Mouse (Mus musculus): Measurements from ENCODE around the gene H6pd. TPM values are rescaled to one million over a fixed set of nuclear protein-coding genes. Genes with fewer than 3 reads are reported as not detected.

The H6pd gene
- total and polyA plus RNA-seq, 3 experiments, result 17.7 to 38.5 (median 25.1) TPM

DNA sequence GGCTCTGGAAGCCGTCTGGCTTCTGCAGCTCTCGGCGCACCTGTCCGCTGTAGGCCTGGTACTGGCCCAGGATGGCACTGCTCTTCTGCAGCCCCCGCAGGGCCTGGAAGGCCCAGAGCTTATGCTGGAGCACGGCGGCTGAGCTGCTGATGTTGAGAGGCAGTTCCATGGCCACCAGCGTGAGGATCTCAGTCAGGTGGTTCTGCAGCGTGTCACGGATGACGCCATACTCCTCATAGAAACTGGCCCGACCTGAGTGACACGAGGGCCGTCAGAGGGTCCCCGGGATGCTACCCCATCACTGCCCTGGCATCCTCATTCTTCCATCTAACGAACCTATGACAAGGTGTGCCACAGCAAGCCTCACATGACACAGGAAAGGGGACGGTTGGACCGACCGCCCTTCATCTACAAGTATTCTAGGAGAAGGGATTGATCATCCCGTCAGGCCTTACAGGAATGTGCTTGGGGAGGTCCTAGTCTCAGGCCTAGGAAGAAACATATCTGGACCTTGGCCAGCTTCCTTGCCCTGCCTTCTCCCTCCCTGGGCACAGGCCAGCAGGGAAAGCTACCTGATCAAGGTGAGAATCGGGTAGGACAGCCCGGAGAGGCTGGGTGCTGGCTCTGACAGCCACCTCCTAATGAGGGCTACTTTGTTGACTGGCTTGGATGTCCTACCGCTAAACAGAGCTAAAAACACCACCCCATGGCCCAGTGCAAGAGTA, 24.7 kb downstream of the H6pd start:
- Histone ChIP-seq H3K36me3 (replicated peaks in 1 of 2; ENCODE audit: control insufficient read depth in 1 of 2, insufficient read depth in 1 of 2, low read length in 1 of 2) (peaks cover 55 to 81% of the 10 kb centered on the region in 2 experiments), H3K27me3 (replicated peaks) (no peaks in the 10 kb centered on the region), H3K4me1 (ENCODE audit: control insufficient read depth in 1 of 2, insufficient read depth in 2 of 2) (peaks cover 4 to 33% of the 10 kb centered on the region in 2 experiments; a peak in 3 of 4 replicates), H3K4me3 (replicated peaks in 1 of 3; ENCODE audit: low read depth in 2 of 3, low read length in 2 of 3, poor library complexity in 1 of 3) (no peak overlapping the region), H3K79me2 (replicated peaks; ENCODE audit: control insufficient read depth, extremely low read depth, insufficient read depth, poor library complexity, severe bottlenecking) (no peaks in the 10 kb centered on the region; the same call in 1 of the 2 replicates), H3K4me2 (ENCODE audit: insufficient read depth, low read depth, poor library complexity, severe bottlenecking) (no peak overlapping the region), H3K27ac (ENCODE audit: insufficient read depth, low read depth) (no peak overlapping the region), H3K9ac (ENCODE audit: insufficient read depth, low read depth) (no peak overlapping the region), H3K9me3 (replicated peaks; ENCODE audit: low read length) (no peaks in the 10 kb centered on the region)
- no peak for DNase-seq (ENCODE audit: extremely low read depth)
- no peak for TF ChIP-seq MAZ (IDR thresholded peaks at IDR 0.05; ENCODE audit: low read depth, low read length)
- no peak for TF ChIP-seq IRF4 (IDR thresholded peaks at IDR 0.05; ENCODE audit: low read depth, low read length)
- TF ChIP-seq EP300 (IDR thresholded peaks at IDR 0.05; ENCODE audit: low read length), result no peak
- no peak for TF ChIP-seq CHD1 (IDR thresholded peaks at IDR 0.05; ENCODE audit: low read depth, low read length)
- TF ChIP-seq CHD2 (IDR thresholded peaks at IDR 0.05; ENCODE audit: low read length), result no peak
- TF ChIP-seq RCOR1 (conservative IDR thresholded peaks at IDR 0.05; ENCODE audit: low read depth, low read length), result no peak
- no peak for TF ChIP-seq JUND (conservative IDR thresholded peaks at IDR 0.05; ENCODE audit: low read depth, low read length)
- no peak for TF ChIP-seq USF1 (IDR thresholded peaks at IDR 0.05; ENCODE audit: low read depth, low read length)
- no peak for TF ChIP-seq BHLHE40 (IDR thresholded peaks at IDR 0.05; ENCODE audit: low read depth, low read length)
- TF ChIP-seq MXI1 (IDR thresholded peaks at IDR 0.05; ENCODE audit: low read depth, low read length), result no peak
- TF ChIP-seq USF2 (conservative IDR thresholded peaks at IDR 0.05; ENCODE audit: low read depth, low read length), result no peak
- TF ChIP-seq TBP (conservative IDR thresholded peaks at IDR 0.05; ENCODE audit: low read depth, low read length), result no peak
- no peak for TF ChIP-seq PAX5 (IDR thresholded peaks at IDR 0.05; ENCODE audit: low read length)
- no peak for TF ChIP-seq POLR2A (IDR thresholded peaks at IDR 0.05; ENCODE audit: low read depth, low read length)
- TF ChIP-seq JUN (IDR thresholded peaks at IDR 0.05; ENCODE audit: insufficient read depth, low read depth, low read length), result no peak
- TF ChIP-seq ETS1 (conservative IDR thresholded peaks at IDR 0.05; ENCODE audit: low read depth, low read length), result no peak
- dilution Hi-C loops (cut with MboI; ENCODE audit: extremely low pct_ligation_motif_present, extremely low pct_unique_long_range_greater_than_20kb, low sequenced_read_pairs) (no loop called here), in situ Hi-C loops (cut with MboI; ENCODE audit: low pct_ligation_motif_present, low pct_unique_long_range_greater_than_20kb, low sequenced_read_pairs) (no loop called here)

GRCm38 (mm10) chr4:149982154-149982553, 26.7 kb downstream of the H6pd start:
- in situ Hi-C loops (cut with MboI; ENCODE audit: low pct_ligation_motif_present, low pct_unique_long_range_greater_than_20kb, low sequenced_read_pairs), result no loop called here
- Histone ChIP-seq H3K4me2 (ENCODE audit: insufficient read depth, low read depth, poor library complexity, severe bottlenecking) (no peak overlapping the region), H3K36me3 (replicated peaks in 1 of 2; ENCODE audit: control insufficient read depth in 1 of 2, insufficient read depth in 1 of 2, low read length in 1 of 2) (peaks cover 55 to 78% of the 10 kb centered on the region in 2 experiments), H3K27me3 (replicated peaks) (no peaks in the 10 kb centered on the region), H3K4me1 (ENCODE audit: control insufficient read depth in 1 of 2, insufficient read depth in 2 of 2) (peaks cover 0 to 19% of the 10 kb centered on the region in 2 experiments; a peak in 2 of 4 replicates), H3K27ac (ENCODE audit: insufficient read depth, low read depth) (no peak overlapping the region), H3K79me2 (replicated peaks; ENCODE audit: control insufficient read depth, extremely low read depth, insufficient read depth, poor library complexity, severe bottlenecking) (no peaks in the 10 kb centered on the region; the same call in 1 of the 2 replicates), H3K4me3 (replicated peaks in 1 of 3; ENCODE audit: low read depth in 2 of 3, low read length in 2 of 3, poor library complexity in 1 of 3) (no peak overlapping the region), H3K9ac (ENCODE audit: insufficient read depth, low read depth) (no peak overlapping the region), H3K9me3 (replicated peaks; ENCODE audit: low read length) (no peaks in the 10 kb centered on the region)
- dilution Hi-C loops (cut with MboI; ENCODE audit: extremely low pct_ligation_motif_present, extremely low pct_unique_long_range_greater_than_20kb, low sequenced_read_pairs), result no loop called here
- DNase-seq (ENCODE audit: extremely low read depth), result no peak
- TF ChIP-seq EP300 (IDR thresholded peaks at IDR 0.05; ENCODE audit: low read length) (no peak), TBP (conservative IDR thresholded peaks at IDR 0.05; ENCODE audit: low read depth, low read length) (no peak), ZKSCAN1 (IDR thresholded peaks at IDR 0.05; ENCODE audit: borderline replicate concordance, low read depth, low read length) (no peak), TCF12 (IDR thresholded peaks at IDR 0.05; ENCODE audit: low read depth, low read length) (no peak), ETS1 (conservative IDR thresholded peaks at IDR 0.05; ENCODE audit: low read depth, low read length) (no peak), CHD2 (IDR thresholded peaks at IDR 0.05; ENCODE audit: low read length) (no peak), MAZ (IDR thresholded peaks at IDR 0.05; ENCODE audit: low read depth, low read length) (no peak), POLR2A (IDR thresholded peaks at IDR 0.05; ENCODE audit: low read depth, low read length) (no peak), SMC3 (IDR thresholded peaks at IDR 0.05; ENCODE audit: low read depth, low read length) (no peak), RCOR1 (conservative IDR thresholded peaks at IDR 0.05; ENCODE audit: low read depth, low read length) (no peak), JUN (IDR thresholded peaks at IDR 0.05; ENCODE audit: insufficient read depth, low read depth, low read length) (no peak), PAX5 (IDR thresholded peaks at IDR 0.05; ENCODE audit: low read length) (no peak), GABPA (IDR thresholded peaks at IDR 0.05; ENCODE audit: insufficient replicate concordance, low read depth, low read length) (no peak), RAD21 (IDR thresholded peaks at IDR 0.05; ENCODE audit: low read depth, low read length) (no peak), HCFC1 (IDR thresholded peaks at IDR 0.05; ENCODE audit: low read depth, low read length) (no peak), ZMIZ1 (IDR thresholded peaks at IDR 0.05; ENCODE audit: low read depth, low read length) (no peak), IRF4 (IDR thresholded peaks at IDR 0.05; ENCODE audit: low read depth, low read length) (no peak), USF1 (IDR thresholded peaks at IDR 0.05; ENCODE audit: low read depth, low read length) (no peak), BHLHE40 (IDR thresholded peaks at IDR 0.05; ENCODE audit: low read depth, low read length) (no peak)

Data from CH12.LX (cell line).